Mouse (Mus musculus): Measurements from ENCODE around the gene Gm21992. TPM values are rescaled to one million over a fixed set of nuclear protein-coding genes. Genes with fewer than 3 reads are reported as not detected.

Gm21992 gene
- 1 to 10 TPM; 8.9 to 9.4 TPM for total RNA-seq (2021)
- long read RNA-seq, experiment 1, partial matches to known transcripts = 0 of 2 reads
- long read RNA-seq, experiment 1, other reads (novel, unspliced or antisense) = 2 of 2 reads
- long read RNA-seq, experiment 2 = 0 reads

DNA sequence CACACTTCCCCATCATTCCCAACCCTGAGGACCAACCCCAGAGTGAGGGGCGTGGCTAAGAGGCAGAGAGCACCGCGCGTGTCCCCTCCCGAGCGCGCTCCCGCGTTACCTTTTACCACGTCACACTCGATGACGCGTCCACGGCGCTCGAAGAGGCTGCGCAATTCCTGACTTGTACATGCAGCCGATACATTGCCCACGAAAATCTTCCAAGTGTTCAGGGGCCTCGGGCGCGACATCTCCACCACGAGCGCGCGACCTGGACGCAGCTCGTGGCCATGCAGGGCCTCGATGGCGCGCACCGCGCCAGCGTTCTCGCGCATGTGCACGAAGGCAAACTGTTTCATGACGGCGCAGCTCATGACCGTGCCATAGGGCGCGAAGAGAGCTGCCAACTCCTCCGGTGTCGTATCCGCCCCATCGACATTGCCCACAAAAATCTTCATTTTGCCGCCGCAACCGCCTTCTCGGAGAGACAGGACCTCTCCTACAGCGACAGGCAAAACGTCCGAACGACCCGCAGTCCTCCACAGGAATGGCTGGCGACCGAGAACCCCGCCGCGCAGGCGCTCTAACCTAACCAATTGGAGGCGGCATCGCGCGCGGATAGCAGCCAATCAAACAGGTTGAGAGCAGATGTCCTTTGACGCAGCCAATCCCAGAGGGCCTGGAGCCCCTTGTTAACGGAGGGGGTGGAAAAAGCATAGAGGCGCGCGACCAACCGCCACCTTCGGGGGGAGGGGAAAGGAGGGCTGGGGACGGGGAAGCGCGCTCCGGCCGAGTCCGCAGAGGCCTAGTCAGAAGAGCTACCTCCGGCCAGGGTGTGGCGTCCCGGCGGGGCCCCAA, at the start of gene Gm21992, which contains the start of gene Rbm14:
Gene Gm21992, minus strand, starts transcription at position 550 of the 846 bp plus-strand sequence.
Gene Rbm14, minus strand, starts transcription at position 572 of the 846 bp plus-strand sequence.
- DNase-seq = peak; percentile 99

DNA sequence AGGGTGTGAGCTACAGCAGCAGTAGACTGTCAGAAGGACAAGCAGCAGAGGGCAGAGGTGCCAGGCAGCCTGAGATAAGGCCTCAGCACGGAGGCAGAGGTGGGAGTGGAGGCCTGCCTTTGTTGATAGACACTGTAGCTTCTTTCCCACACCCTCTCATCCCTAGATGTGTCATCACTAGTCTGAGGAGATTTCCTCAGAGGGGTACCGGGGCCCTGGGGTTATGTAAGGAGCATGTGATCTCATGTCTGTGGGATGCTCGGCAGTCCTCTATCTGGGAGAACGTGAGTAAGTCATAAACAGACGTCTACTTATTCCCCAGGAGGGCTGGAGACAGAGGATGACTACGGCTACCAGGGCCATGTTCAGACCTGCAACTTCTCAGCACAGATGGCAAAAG, 47.7 kb upstream of the Gm21992 start:
- DNase-seq = no peak

DNA sequence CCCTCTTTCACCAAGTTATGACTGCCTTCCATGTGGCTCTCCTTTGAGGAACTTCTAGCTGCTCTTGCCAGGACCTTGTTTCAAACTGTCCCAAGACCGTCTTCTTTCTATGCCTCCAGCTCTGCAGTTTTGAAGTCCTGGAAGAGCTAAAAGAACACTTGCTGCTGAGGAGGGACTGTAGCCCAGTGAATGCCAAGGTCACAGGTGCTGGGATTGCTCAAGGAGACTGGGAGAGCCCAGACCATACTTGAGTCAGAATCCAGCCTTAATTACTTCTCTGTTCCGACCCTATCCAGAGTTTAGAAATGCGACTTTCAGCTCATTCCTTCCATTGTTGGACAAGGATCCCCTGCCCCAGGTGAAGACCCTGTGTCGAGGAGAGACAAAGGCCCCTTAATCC, 44.5 kb upstream of the Gm21992 start:
- no peak for DNase-seq

- no peak for DNase-seq
Measured at GRCm38 (mm10) chr19:4855470-4855820, 44.0 kb upstream of the Gm21992 start.

GRCm38 (mm10) chr19:4854552-4855469, 43.4 kb upstream of the Gm21992 start, which contains the start of gene Ctsf:
TSS of gene Ctsf (plus strand) at chr19:4855130.
- peak; percentile 93 for DNase-seq

- no peak for DNase-seq
Measured at GRCm38 (mm10) chr19:4850281-4850680, 38.9 kb upstream of the Gm21992 start.

- no peak for DNase-seq
Measured at GRCm38 (mm10) chr19:4849800-4850199, 38.4 kb upstream of the Gm21992 start.

DNA sequence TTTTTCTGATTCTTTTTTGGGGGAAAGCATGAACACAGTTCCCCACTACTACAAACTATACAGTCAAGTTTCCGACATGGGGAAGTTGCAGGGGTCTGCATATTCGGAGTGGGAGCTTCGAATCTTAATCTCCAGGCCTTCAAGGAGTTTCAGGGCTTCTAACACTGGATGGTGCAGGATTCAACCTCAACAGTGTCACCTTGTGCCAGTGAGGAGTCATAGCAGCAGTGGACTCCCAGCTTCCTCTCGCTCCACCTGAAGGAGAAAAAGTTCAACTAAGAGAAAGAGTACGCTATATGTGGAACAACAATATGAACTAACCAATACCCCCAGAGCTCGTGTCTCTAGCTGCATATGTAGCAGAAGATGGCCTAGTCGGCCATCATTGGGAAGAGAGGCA, 36.1 kb upstream of the Gm21992 start:
- DNase-seq = no peak

DNA sequence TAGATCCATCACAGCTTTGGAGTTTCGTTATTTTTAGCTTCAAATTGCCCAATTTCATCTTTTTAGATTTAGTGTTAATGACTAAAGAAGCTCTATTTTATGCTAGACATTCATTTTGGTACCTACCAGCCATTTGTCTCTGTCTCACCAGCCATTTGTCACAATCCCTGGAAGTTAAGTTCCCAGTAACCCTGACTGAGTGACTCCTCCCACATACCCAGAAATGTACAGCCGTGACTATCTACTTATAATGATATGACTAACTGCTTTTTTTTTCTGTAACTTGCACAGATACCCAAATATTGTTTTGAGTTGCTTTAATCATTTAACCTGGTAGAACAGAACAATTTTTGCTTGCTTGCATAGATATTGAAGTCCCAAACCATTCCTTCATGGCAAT, 34.4 kb upstream of the Gm21992 start:
- no peak for DNase-seq

DNA sequence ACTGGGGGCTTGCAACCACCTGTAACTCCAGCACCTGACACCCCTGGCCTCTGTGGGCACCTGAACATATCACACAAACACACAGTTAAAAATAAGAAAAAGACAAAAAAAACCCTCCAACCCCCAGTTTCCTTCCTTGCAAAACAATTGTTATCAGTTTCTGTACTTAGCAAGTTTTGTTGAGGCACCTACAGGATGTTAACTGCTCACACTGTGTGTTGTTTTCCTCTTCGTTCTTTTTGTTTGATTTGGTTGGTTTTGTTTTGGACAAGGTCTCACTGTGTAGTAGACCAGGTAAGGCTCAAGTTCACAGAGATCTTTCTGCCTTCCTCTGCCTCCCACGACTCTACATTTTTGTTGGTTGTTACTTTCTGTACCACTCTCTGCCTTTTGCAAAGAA, 31.2 kb upstream of the Gm21992 start:
- DNase-seq = no peak

- no peak for DNase-seq
Measured at GRCm38 (mm10) chr19:4840848-4841247, 29.4 kb upstream of the Gm21992 start.

DNA sequence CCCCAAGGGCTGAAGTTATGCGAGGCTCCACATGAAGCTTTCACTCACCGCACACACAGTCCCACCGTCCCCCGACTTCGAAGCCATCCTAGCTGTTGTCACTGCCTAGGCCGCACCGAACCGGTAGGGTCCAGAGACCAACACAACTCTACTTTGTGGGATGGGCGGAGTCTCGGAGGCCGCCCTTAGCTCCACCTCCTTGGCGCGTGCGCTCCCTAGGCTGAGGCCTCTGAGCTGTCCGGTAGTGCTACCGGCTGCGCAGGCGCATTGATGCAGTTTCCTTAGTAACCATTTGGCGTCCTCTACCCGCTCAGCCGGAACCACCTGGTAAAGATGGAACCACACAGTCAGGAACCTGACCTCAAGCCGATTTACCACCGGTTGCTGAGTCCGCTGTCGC, 27.7 kb upstream of the Gm21992 start, which contains the start of the genes Ccs and Ccdc87:
Gene Ccs, minus strand, starts transcription at position 184 of the 400 bp plus-strand sequence.
Gene Ccdc87, plus strand, starts transcription at position 218 of the 400 bp plus-strand sequence.
- peak; percentile 96 for DNase-seq

GRCm38 (mm10) chr19:4838526-4839140, 27.2 kb upstream of the Gm21992 start:
- DNase-seq = no peak

- DNase-seq = no peak
Measured at GRCm38 (mm10) chr19:4837049-4837448, 25.6 kb upstream of the Gm21992 start.

DNA sequence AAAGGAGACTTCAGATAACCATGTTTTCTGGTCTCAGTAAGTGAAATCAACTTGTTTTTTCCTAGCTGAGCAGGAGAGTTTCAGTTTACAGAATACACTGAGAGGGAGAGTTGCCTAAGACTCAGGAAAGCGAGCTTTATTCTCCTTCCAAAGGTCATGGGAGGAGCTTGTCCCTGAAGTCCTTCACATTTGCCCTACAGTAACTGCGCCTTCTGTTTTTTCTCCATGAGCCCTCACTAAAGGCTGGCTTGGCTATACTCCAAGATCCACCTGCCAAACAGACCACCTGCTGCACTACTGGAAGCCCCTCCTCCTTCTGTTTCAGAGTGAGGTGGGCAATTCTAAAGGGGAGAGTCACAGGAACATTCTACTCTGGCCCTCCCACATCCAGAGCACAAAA, 24.7 kb upstream of the Gm21992 start:
- no peak for DNase-seq

GRCm38 (mm10) chr19:4833977-4834376, 22.6 kb upstream of the Gm21992 start:
- DNase-seq = no peak

DNA sequence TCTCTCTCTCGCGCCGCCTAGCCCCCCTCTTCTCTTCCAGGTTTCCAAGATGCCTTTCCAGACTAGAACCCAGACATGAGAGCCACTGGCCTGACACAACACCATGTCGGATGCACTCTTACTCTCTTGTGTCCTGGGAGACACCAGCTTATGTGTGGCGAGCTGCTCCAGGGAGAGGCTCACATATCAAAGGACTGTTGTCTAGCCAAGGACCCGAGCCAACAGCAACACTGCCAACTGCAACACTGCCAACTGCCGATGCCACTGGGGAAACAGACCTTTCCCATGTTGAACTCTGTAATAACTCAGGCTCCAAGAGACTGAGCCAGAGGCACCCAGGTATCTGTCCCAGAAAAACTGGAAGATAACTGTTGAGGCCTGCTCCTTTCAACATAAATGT, 17.7 kb upstream of the Gm21992 start:
- DNase-seq = peak; percentile 81

GRCm38 (mm10) chr19:4828444-4829114, 17.2 kb upstream of the Gm21992 start:
- DNase-seq = peak; percentile 10

DNA sequence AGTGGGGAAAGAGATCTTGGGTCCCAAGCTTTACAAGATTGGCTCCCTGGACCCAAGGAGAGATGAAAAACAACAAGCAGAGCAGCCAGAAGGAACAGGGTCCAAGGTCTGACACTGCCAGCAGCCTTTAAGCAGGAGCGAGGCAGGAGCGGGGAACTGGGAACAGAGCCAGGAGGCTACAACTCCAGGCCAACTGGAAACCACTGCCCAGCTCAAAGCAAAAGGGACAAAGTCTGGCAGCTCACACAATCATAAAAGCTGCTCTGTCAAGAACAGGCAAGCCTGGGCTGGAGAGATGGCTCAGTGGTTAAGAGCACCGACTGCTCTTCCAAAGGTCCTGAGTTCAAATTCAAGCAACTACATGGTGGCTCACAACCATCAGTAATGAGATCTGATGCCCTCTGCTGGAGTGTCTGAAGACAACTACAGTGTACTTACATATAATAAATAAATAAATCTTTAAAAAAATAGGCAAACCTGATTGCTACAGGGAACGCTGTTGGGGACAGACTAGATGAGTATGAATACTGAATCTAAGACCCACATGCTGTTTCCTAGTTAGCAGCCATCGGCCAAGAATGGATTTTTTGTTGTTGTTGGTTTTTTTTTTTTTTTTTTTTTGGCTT, 9.4 kb upstream of the Gm21992 start:
- DNase-seq = peak; percentile 88

DNA sequence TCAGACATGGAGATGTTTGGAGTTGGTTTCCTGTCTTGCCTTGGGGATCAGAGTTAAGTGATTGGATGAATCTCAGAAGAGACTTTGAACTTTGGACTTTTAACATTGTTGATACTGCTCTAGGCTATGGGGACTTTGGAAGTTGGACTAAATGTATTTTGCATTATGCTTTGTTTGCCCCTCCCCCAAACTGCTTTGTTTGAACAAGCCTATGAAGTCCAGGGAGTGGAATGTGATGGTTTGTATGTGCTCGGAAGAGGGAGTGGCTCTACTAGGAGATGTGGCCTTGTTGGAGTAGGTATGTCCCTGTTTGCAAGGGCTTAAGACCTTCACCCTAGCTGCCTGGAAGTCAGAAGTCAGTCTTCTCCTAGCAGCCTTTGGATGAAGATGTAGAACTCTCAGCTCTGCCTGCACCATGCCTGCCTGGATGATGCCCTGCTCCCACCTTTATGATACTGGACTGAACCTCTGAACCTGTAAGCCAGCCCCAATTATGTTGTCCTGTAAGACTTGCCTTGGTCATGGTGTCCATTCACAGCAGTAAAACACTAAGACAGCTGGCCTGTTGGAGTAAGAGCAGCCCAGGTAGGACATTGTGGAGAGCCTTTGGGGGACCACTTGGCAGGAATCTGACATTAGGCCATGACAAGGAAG, 5.9 kb upstream of the Gm21992 start:
- no peak for DNase-seq
